Mouse (Mus musculus) liver, embryonic 14.5 days (tissue): ENCODE data around the gene Acad12. TPM values are rescaled to one million over a fixed set of nuclear protein-coding genes. Genes with fewer than 3 reads are reported as not detected.

Source experiments
- ATAC-seq: fragments of 200-750 bp; cut with Nextera tagmentation; 2 replicates; pipeline ENCODE4 v1.8.0; 2017; ENCODE audit warnings: moderate number of reproducible peaks, mild to moderate bottlenecking, moderate library complexity; ENCODE audit not compliant: insufficient read depth
- DNase-seq, 3 experiments: peaks; one replicate each; pipeline ENCODE4 v3.0.0-alpha.2; 2012 to 2013; ENCODE audit warnings: low read depth in 3 of 3, low spot score in 3 of 3
- H3K27ac ChIP-seq: fragments of 300-500 bp; sonication (generic); 2 replicates; pipeline ENCODE4 v1.5.1; 2014; ENCODE audit warnings: moderate library complexity, mild to moderate bottlenecking, control low read depth, inconsistent platforms
- H3K27me3 ChIP-seq: fragments of 300-500 bp; sonication (generic); 2 replicates; pipeline ENCODE4 v1.6.1; 2014; ENCODE audit warnings: mild to moderate bottlenecking, low read length, moderate library complexity; ENCODE audit not compliant: control insufficient read depth, insufficient read depth
- H3K36me3 ChIP-seq: fragments of 300-500 bp; sonication (generic); replicated peaks from 2 replicates; pipeline ENCODE4 v1.6.1; 2014; ENCODE audit warnings: low read depth; ENCODE audit not compliant: control insufficient read depth, insufficient read depth
- H3K4me1 ChIP-seq, 2 experiments: fragments of 200-500 bp in 1 of 2; fragments of 300-500 bp in 1 of 2; sonication (generic) in 1 of 2; replicated peaks; 2 replicates each; pipeline ENCODE4 v1.6.1; 2012 to 2014; ENCODE audit warnings: antibody characterized with exemption in 1 of 2, inconsistent platforms in 1 of 2, low read length in 1 of 2; ENCODE audit not compliant: control insufficient read depth in 2 of 2, insufficient read depth in 2 of 2
- H3K4me2 ChIP-seq: fragments of 300-500 bp; sonication (generic); 2 replicates; pipeline ENCODE4 v1.6.1; 2014; ENCODE audit warnings: low read depth, mild to moderate bottlenecking, control low read depth, moderate library complexity
- H3K4me3 ChIP-seq, 2 experiments: fragments of 200-500 bp in 1 of 2; fragments of 300-500 bp in 1 of 2; sonication (generic) in 1 of 2; 2 replicates each; pipeline ENCODE4 v1.5.1; 2012 to 2014; ENCODE audit warnings: low read depth in 2 of 2, low read length in 2 of 2, mild to moderate bottlenecking in 2 of 2, control low read depth in 1 of 2, inconsistent platforms in 1 of 2, moderate library complexity in 1 of 2; ENCODE audit not compliant: insufficient read depth in 1 of 2
- H3K9ac ChIP-seq: fragments of 300-500 bp; sonication (generic); replicated peaks from 2 replicates; pipeline ENCODE4 v1.6.1; 2014; ENCODE audit warnings: mild to moderate bottlenecking, control low read depth, moderate library complexity
- H3K9me3 ChIP-seq: fragments of 300-500 bp; sonication (generic); 2 replicates; pipeline ENCODE4 v1.6.1; 2016; ENCODE audit warnings: low read length, mixed read lengths; ENCODE audit not compliant: control insufficient read depth
- CTCF ChIP-seq: IDR thresholded peaks from 2 replicates; pipeline ENCODE4 v1.5.1; 2016; ENCODE audit warnings: antibody characterized with exemption, low read depth, control low read depth
- EP300 ChIP-seq: IDR thresholded peaks from 2 replicates; pipeline ENCODE4 v1.6.1; 2016; ENCODE audit warnings: antibody characterized with exemption, low read depth
- WGBS: fragments of 180-500 bp; shearing (Covaris S2); extraction: QIAGEN DNeasy Blood & Tissue Kit; methylation state at CpG from one replicate; pipeline ENCODE4 v1.1.7; 2014; ENCODE audit not compliant: insufficient replicate concordance; 5-methylcytosine and 5-hydroxymethylcytosine counted together
- polyA plus RNA-seq, 2 experiments: library from polyadenylated mRNA; depleted of rRNA in 1 of 2; stranded (reverse) in 1 of 2; unstranded in 1 of 2; fragments of >200 nt; fragmentation: Nextera tagmentation in 1 of 2; extraction: Ambion mirVana in 1 of 2; gene quantifications; 2 replicates each; pipeline versions ENCODE4 v1.2.1 to v1.2.3; 2012 to 2014

Acad12 gene
- polyA plus RNA-seq, 2 experiments, result 0.69 to 1.1 TPM

- Histone ChIP-seq H3K4me1 (peaks cover 0 to 2% of the 10 kb centered on the region in 2 experiments; a peak in 3 of 4 replicates), H3K4me3 (no peak overlapping the region), H3K27me3 (no peaks in the 10 kb centered on the region), H3K27ac (no peak overlapping the region), H3K4me2 (no peak overlapping the region), H3K36me3 (no peaks in the 10 kb centered on the region), H3K9ac (no peak overlapping the region), H3K9me3 (no peaks in the 10 kb centered on the region)
- DNase-seq (no peak), ATAC-seq (no peak)
- WGBS, result 58% methylated on average over 4 of the region's 4 CpGs
- TF ChIP-seq EP300, result no peak
- TF ChIP-seq CTCF, result no peak
These were observed 35.8 kb upstream of the Acad12 start for GRCm38 (mm10) chr5:121654526-121654925.

GRCm38 (mm10) chr5:121649134-121649533 lies 30.4 kb upstream of the Acad12 start:
- ATAC-seq (no peak), DNase-seq (no peak)
- Histone ChIP-seq H3K4me3 (no peak overlapping the region), H3K9me3 (no peaks in the 10 kb centered on the region), H3K4me2 (no peak overlapping the region), H3K36me3 (no peaks in the 10 kb centered on the region), H3K27me3 (no peaks in the 10 kb centered on the region), H3K27ac (no peak overlapping the region), H3K4me1 (no peaks in the 10 kb centered on the region), H3K9ac (no peak overlapping the region)
- 51% methylated on average over 7 of the region's 7 CpGs for WGBS
- TF ChIP-seq EP300 (no peak), CTCF (no peak)

GRCm38 (mm10) chr5:121639601-121640000 lies 20.9 kb upstream of the Acad12 start:
- no peak overlapping the region for H3K27ac ChIP-seq
- DNase-seq (no peak), ATAC-seq (no peak)
- no peak overlapping the region for H3K4me2 ChIP-seq
- TF ChIP-seq CTCF (no peak), EP300 (no peak)
- no peak overlapping the region for H3K9ac ChIP-seq
- no peaks in the 10 kb centered on the region for H3K36me3 ChIP-seq
- no peak overlapping the region for H3K4me3 ChIP-seq
- no peaks in the 10 kb centered on the region for H3K9me3 ChIP-seq
- no peaks in the 10 kb centered on the region for H3K27me3 ChIP-seq
- 74% methylated on average over 9 of the region's 9 CpGs for WGBS
- H3K4me1 ChIP-seq, result no peaks in the 10 kb centered on the region

- Histone ChIP-seq H3K27me3 (no peaks in the 10 kb centered on the region), H3K4me3 (no peak overlapping the region), H3K4me2 (no peak overlapping the region), H3K27ac (no peak overlapping the region), H3K36me3 (no peaks in the 10 kb centered on the region), H3K9me3 (no peaks in the 10 kb centered on the region), H3K9ac (no peak overlapping the region), H3K4me1 (no peaks in the 10 kb centered on the region)
- TF ChIP-seq EP300 (no peak), CTCF (no peak)
- ATAC-seq (no peak), DNase-seq (no peak)
- 72% methylated on average over 6 of the region's 6 CpGs for WGBS
These were observed 18.6 kb upstream of the Acad12 start for GRCm38 (mm10) chr5:121637296-121637695.

GRCm38 (mm10) chr5:121634668-121635067 lies 15.9 kb upstream of the Acad12 start:
- 75% methylated on average over 5 of the region's 5 CpGs for WGBS
- ATAC-seq (no peak), DNase-seq (no peak)
- no peaks in the 10 kb centered on the region for H3K9me3 ChIP-seq
- H3K4me2 ChIP-seq, result no peak overlapping the region
- TF ChIP-seq EP300 (no peak), CTCF (no peak)
- no peaks in the 10 kb centered on the region for H3K4me1 ChIP-seq
- no peak overlapping the region for H3K4me3 ChIP-seq
- no peak overlapping the region for H3K9ac ChIP-seq
- H3K36me3 ChIP-seq, result no peaks in the 10 kb centered on the region
- no peak overlapping the region for H3K27ac ChIP-seq
- H3K27me3 ChIP-seq, result no peaks in the 10 kb centered on the region

- ATAC-seq, result no peak
These were observed 14.1 kb upstream of the Acad12 start for GRCm38 (mm10) chr5:121632804-121633203.

More at GRCm38 (mm10) chr5:121632804-121633203, 14.1 kb upstream of the Acad12 start:
- WGBS, result 32% methylated on average over 3 of the region's 3 CpGs
- H3K4me2 ChIP-seq, result no peak overlapping the region
- no peaks in the 10 kb centered on the region for H3K36me3 ChIP-seq
- DNase-seq, result no peak
- H3K4me3 ChIP-seq, result no peak overlapping the region
- H3K9ac ChIP-seq, result no peak overlapping the region
- no peaks in the 10 kb centered on the region for H3K9me3 ChIP-seq
- H3K27ac ChIP-seq, result no peak overlapping the region
- no peak for TF ChIP-seq CTCF
- TF ChIP-seq EP300, result no peak
- H3K27me3 ChIP-seq, result no peaks in the 10 kb centered on the region
- no peaks in the 10 kb centered on the region for H3K4me1 ChIP-seq
